Comparison of ENCODE assay signal across 17 mouse cellular contexts in genomic region chr8:117670461-117670860, GRCm38 (mm10). TPM values are rescaled to one million over a fixed set of nuclear protein-coding genes. Genes with fewer than 3 reads are reported as not detected.
A peak's percentile ranks its signal among the peaks of the same experiment; 100 is the strongest.
DNase-seq lines count a peak whose midpoint lies in the region; ATAC-seq lines count a peak whose summit lies in the region.
"Had no signal": no experiment of that assay in that cellular context is flagged by ENCODE, and none has a peak within 500 bp of the region (broad histone marks: within the 10 kb centered on the region; RNA-seq: fewer than 3 reads in every experiment).

No protein-coding gene starts in this region.

- 0 out of 2 replicates have a peak, but pooled peaks cover 3% of the 10 kb centered on the region for H3K4me1 ChIP-seq in kidney, embryonic 14.5 days (ENCODE audit: control insufficient read depth, insufficient read depth, low read length)
- H3K4me1 ChIP-seq in embryonic facial prominence, embryonic 10.5 days = peaks cover 24% of the 10 kb centered on the region
- H3K4me1 ChIP-seq in limb, embryonic 12.5 days (replicated peaks) = peaks cover 21% of the 10 kb centered on the region
- H3K4me1 ChIP-seq: hindbrain, embryonic 12.5 days; liver, embryonic 15.5 days had no signal

- H3K27ac ChIP-seq in kidney, embryonic 14.5 days (ENCODE audit: low read depth, low read length) = no peak overlapping the region
- H3K27ac ChIP-seq in embryonic facial prominence, embryonic 10.5 days (replicated peaks) = no peak overlapping the region
- no peak overlapping the region for H3K27ac ChIP-seq in limb, embryonic 12.5 days
- H3K27ac ChIP-seq: heart, adult 2 months; hindbrain, embryonic 12.5 days; liver, embryonic 15.5 days; midbrain, embryonic 15.5 days had no signal

- no peak for DNase-seq in kidney, postnatal 10 days
- DNase-seq in embryonic facial prominence, embryonic 10.5 days (ENCODE audit: low spot score) = peak; percentile 52
- DNase-seq in hindlimb bud, embryonic 11.5 days (ENCODE audit: extremely low spot score, low read depth, low spot score) = peak; percentile 80
- no peak for DNase-seq in heart, adult 9 months (ENCODE audit: low spot score in 2 of 2)
- no peak for DNase-seq in layer of hippocampus, adult 9-11 months
- no peak for DNase-seq in thymus, postnatal 4 days
- DNase-seq: cerebellum, postnatal 10 days; forebrain, postnatal 0 days; gastrocnemius, postnatal 14 days; heart, adult 2 months; kidney, adult 2 months; lung, postnatal 10 days had no signal

- no peaks in the 10 kb centered on the region for H3K27me3 ChIP-seq in kidney, embryonic 14.5 days (ENCODE audit: control insufficient read depth, insufficient read depth, low read length)
- peaks cover 10% of the 10 kb centered on the region; the same call in 1 of the 2 replicates for H3K27me3 ChIP-seq in embryonic facial prominence, embryonic 10.5 days (replicated peaks; ENCODE audit: low read depth, poor library complexity, severe bottlenecking)
- H3K27me3 ChIP-seq in limb, embryonic 12.5 days = no peaks in the 10 kb centered on the region
- H3K27me3 ChIP-seq: hindbrain, embryonic 12.5 days; midbrain, embryonic 15.5 days had no signal

- peak overlapping the region; percentile 19; the same call in 1 of the 2 replicates for H3K4me2 ChIP-seq in kidney, embryonic 14.5 days (replicated peaks; ENCODE audit: low read depth, low read length)
- peak overlapping the region; percentile 42 for H3K4me2 ChIP-seq in limb, embryonic 12.5 days
- H3K4me2 ChIP-seq: hindbrain, embryonic 12.5 days; liver, embryonic 15.5 days; midbrain, embryonic 15.5 days had no signal

- no peak overlapping the region for H3K9ac ChIP-seq in kidney, embryonic 14.5 days (ENCODE audit: low read depth, low read length)
- H3K9ac ChIP-seq in limb, embryonic 12.5 days (replicated peaks) = no peak overlapping the region
- H3K9ac ChIP-seq: forebrain, postnatal 0 days; hindbrain, embryonic 12.5 days; liver, embryonic 15.5 days; midbrain, embryonic 15.5 days had no signal

- ATAC-seq in kidney, embryonic 14.5 days (ENCODE audit: low FRiP score, low TSS enrichment) = 0 out of 2 replicates have a peak, but pooled peaks have one; percentile 64
- ATAC-seq in limb, embryonic 12.5 days (ENCODE audit: insufficient number of reproducible peaks, insufficient read depth, low FRiP score, low TSS enrichment, low read depth) = no peak
- ATAC-seq: forebrain, postnatal 0 days; midbrain, embryonic 15.5 days had no signal

- no peaks in the 10 kb centered on the region for H3K9me3 ChIP-seq in kidney, embryonic 14.5 days (ENCODE audit: control insufficient read depth, low read length)
- H3K9me3 ChIP-seq in embryonic facial prominence, embryonic 10.5 days = no peaks in the 10 kb centered on the region
- H3K9me3 ChIP-seq in limb, embryonic 12.5 days = no peaks in the 10 kb centered on the region
- H3K9me3 ChIP-seq: hindbrain, embryonic 12.5 days; liver, embryonic 15.5 days; midbrain, embryonic 15.5 days had no signal

- H3K4me3 ChIP-seq in kidney, embryonic 14.5 days (ENCODE audit: low read length) = no peak overlapping the region
- peak overlapping the region; percentile 23; the same call in 1 of the 2 replicates for H3K4me3 ChIP-seq in embryonic facial prominence, embryonic 10.5 days
- peak overlapping the region; percentile 7; the same call in 1 of the 2 replicates for H3K4me3 ChIP-seq in limb, embryonic 12.5 days (replicated peaks)
- H3K4me3 ChIP-seq: heart, adult 2 months; hindbrain, embryonic 12.5 days; liver, embryonic 15.5 days; midbrain, embryonic 15.5 days had no signal

- H3K36me3 ChIP-seq in kidney, embryonic 14.5 days (ENCODE audit: control insufficient read depth, insufficient read depth, low read length) = no peaks in the 10 kb centered on the region
- H3K36me3 ChIP-seq in embryonic facial prominence, embryonic 10.5 days (replicated peaks) = no peaks in the 10 kb centered on the region
- H3K36me3 ChIP-seq in limb, embryonic 12.5 days = no peaks in the 10 kb centered on the region
- H3K36me3 ChIP-seq: hindbrain, embryonic 12.5 days; liver, embryonic 15.5 days; midbrain, embryonic 15.5 days had no signal

- 3% methylated on average over 11 of the region's 11 CpGs for WGBS in kidney, embryonic 14.5 days
- 19% methylated on average over 11 of the region's 11 CpGs for WGBS in embryonic facial prominence, embryonic 10.5 days
- WGBS in limb, embryonic 12.5 days = under 1% methylated on average over 11 of the region's 11 CpGs

RNA-seq across cellular contexts. Expression of gene Sdr42e1, which starts 3.0 kb away (rescaled TPM):
- polyA plus RNA-seq in kidney, embryonic 14.5 days (2014; fragmentation: Nextera tagmentation; extraction: Ambion mirVana) = 1.5 and 2.1 TPM in 2 replicates
- 0.62 and 1.0 TPM in 2 replicates for polyA plus RNA-seq in embryonic facial prominence, embryonic 10.5 days (2016; fragmentation: Nextera tagmentation; extraction: Ambion mirVana)
- polyA plus RNA-seq in limb, embryonic 12.5 days (2016; fragmentation: Nextera tagmentation; extraction: Ambion mirVana) = 0.43 and 0.72 TPM in 2 replicates

RNA-seq across cellular contexts. Expression of gene Hsd17b2, which starts 31.2 kb away (rescaled TPM):
- 0.34 TPM in 1 of 2 replicates, not detected in the other for polyA plus RNA-seq in kidney, embryonic 14.5 days (2014; fragmentation: Nextera tagmentation; extraction: Ambion mirVana)
- polyA plus RNA-seq in embryonic facial prominence, embryonic 10.5 days (2016; fragmentation: Nextera tagmentation; extraction: Ambion mirVana) = not detected in 2 replicates
- not detected in 2 replicates for polyA plus RNA-seq in limb, embryonic 12.5 days (2016; fragmentation: Nextera tagmentation; extraction: Ambion mirVana)
- polyA plus RNA-seq: forebrain, postnatal 0 days; heart, adult 2 months; hindbrain, embryonic 12.5 days; midbrain, embryonic 15.5 days had no signal

Comparison
In these comparisons a context has a peak if more than half of its experiments do, and no peak if none do; other contexts are left out.
1. DNase-seq: peak in embryonic facial prominence, embryonic 10.5 days (single experiment) and hindlimb bud, embryonic 11.5 days (single experiment); none in kidney, postnatal 10 days (single experiment), heart, adult 9 months (0 of 2), layer of hippocampus, adult 9-11 months (single experiment) and thymus, postnatal 4 days (single experiment).